Mouse (Mus musculus): ENCODE data around the gene Ccng1.

DNA sequence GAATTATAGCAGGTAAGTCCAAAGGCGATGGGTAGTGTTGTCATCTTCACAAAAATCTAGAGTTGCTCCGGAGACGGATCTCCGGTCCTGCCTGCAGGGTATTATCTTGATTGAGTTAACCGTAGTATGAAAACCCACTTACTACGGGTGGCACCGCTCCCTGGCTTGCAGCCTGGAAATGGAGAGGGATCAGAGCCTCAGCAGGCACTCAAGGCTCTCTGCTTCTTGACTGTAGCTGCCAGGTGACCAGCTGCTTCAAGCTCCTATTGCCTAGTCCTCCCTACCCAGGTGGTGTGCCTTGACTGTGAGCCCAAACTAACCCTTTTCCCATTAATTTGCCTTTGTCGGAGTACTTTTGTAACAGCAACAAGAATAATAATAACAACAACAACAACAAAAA, 4.8 kb upstream of the Ccng1 start:
- TF ChIP-seq CTCF (IDR thresholded peaks at IDR 0.05; ENCODE audit: extremely low read depth, insufficient read length, insufficient replicate concordance, low read depth, low read length) (no peak), POLR2A (IDR thresholded peaks at IDR 0.05; ENCODE audit: low read depth, low read length) (no peak)

Data from small intestine, adult 2 months (tissue).